Mouse (Mus musculus) embryo, embryonic 10 days (tissue): Measurements from ENCODE around the gene 4833427G06Rik.
"Not testable (repeated sequence)": the region's sequence is repeated elsewhere in the genome, so short reads cannot be mapped to it uniquely, and the experiment has no call there.

Experiments used
- DNase-seq: peaks from one replicate; pipeline ENCODE4 v3.0.0-alpha.2; 2015; ENCODE audit warnings: low spot score

Gene 4833427G06Rik

GRCm38 (mm10) chr9:51101756-51102425 is at the start of gene 4833427G06Rik:
Gene 4833427G06Rik, minus strand, starts transcription at chr9:51102078.
- DNase-seq, result peak; percentile 92

GRCm38 (mm10) chr9:51147294-51147693 is 45.4 kb upstream of the 4833427G06Rik start:
- no peak for DNase-seq

- DNase-seq, result no peak
Observed at GRCm38 (mm10) chr9:51146496-51146895, 44.6 kb upstream of the 4833427G06Rik start.

GRCm38 (mm10) chr9:51144218-51144617 is 42.3 kb upstream of the 4833427G06Rik start:
- DNase-seq, result peak; percentile 16

DNA sequence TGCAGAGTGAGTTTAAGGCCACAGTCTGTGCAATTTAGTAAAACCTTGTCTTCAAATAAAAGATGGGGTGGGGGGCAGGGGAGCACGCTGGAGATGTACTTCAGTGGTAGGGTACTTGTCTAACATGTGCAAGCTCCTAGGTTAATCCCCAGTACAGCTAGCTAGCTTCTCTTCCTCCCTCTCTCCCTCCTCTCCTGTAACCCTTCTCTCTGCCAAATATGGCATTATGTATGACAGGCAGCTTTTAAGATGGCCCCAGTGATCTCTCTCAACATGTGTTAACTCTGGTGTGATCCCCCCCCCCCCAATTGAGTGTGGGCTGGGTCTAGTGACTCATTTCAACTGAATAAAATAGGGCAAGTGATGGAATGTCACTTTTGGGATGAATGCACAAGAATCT is 41.6 kb upstream of the 4833427G06Rik start:
- no peak for DNase-seq

DNA sequence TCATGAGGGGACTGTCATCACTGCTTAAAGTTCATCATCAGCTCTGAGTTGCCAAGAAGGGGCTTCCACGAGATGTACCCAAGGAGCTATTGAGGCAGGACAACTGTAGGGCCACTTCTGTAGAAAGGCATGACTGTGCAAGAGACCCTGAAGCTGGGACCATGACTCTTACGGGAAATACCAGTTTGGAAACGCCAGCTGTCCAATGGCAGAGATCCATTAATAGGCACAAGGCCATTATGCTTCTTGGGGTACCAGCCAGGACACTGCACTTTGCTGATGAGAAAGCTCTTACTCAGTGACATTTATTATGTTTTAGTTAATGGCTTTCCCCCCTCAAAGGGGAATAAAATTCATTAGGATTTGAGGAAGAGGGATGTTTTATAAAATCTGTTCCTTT is 38.8 kb upstream of the 4833427G06Rik start:
- DNase-seq, result no peak

- DNase-seq, result not testable (repeated sequence)
Observed at GRCm38 (mm10) chr9:51139401-51139800, 37.5 kb upstream of the 4833427G06Rik start.

- no peak for DNase-seq
Observed at GRCm38 (mm10) chr9:51138301-51138700, 36.4 kb upstream of the 4833427G06Rik start.

GRCm38 (mm10) chr9:51137836-51138235 is 36.0 kb upstream of the 4833427G06Rik start:
- no peak for DNase-seq

DNA sequence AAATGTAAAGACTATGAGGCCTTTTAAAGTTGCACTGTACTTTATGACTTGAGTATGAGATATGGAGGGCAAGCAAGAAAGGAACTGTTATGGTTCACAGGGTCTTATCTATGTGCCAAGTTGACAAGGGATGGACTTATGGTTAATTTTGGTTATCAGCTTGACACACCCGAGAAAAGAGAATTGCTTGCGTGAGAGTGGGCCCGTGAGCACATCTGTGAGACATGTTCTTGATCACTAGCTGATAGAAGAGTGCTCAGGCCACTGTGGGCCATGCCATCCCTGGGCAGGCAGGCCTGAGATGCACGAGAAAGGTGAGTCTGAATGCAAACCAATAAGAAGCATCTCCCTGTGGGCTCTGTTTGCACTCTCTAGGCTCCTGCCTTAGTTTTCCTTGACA is 35.6 kb upstream of the 4833427G06Rik start:
- DNase-seq, result no peak

- DNase-seq, result peak; percentile 61
Observed at GRCm38 (mm10) chr9:51136985-51137384, 35.1 kb upstream of the 4833427G06Rik start.

- DNase-seq, result no peak
Observed at GRCm38 (mm10) chr9:51114767-51115166, 12.9 kb upstream of the 4833427G06Rik start.

DNA sequence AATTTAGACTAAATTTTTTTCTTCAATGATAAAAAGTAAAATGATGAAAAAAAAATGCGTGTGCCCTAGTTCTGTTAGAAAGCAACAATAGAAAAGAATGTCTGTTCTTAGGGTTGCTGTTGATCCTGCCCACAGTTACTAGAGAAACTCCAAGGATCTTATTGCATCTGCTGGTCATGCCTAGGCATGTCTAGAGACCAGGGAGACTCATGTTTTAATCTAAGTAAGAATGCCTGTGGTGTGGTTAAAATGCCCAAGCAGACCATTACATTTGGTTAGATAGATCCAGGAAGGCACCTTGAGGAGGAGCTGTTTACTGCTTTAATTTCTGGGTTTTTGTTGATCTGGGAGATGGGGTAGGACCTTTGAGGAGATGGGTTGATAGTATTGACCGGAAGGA is 3.9 kb upstream of the 4833427G06Rik start:
- no peak for DNase-seq

GRCm38 (mm10) chr9:51103808-51104514 is 2.1 kb upstream of the 4833427G06Rik start:
- peak; percentile 64 for DNase-seq

DNA sequence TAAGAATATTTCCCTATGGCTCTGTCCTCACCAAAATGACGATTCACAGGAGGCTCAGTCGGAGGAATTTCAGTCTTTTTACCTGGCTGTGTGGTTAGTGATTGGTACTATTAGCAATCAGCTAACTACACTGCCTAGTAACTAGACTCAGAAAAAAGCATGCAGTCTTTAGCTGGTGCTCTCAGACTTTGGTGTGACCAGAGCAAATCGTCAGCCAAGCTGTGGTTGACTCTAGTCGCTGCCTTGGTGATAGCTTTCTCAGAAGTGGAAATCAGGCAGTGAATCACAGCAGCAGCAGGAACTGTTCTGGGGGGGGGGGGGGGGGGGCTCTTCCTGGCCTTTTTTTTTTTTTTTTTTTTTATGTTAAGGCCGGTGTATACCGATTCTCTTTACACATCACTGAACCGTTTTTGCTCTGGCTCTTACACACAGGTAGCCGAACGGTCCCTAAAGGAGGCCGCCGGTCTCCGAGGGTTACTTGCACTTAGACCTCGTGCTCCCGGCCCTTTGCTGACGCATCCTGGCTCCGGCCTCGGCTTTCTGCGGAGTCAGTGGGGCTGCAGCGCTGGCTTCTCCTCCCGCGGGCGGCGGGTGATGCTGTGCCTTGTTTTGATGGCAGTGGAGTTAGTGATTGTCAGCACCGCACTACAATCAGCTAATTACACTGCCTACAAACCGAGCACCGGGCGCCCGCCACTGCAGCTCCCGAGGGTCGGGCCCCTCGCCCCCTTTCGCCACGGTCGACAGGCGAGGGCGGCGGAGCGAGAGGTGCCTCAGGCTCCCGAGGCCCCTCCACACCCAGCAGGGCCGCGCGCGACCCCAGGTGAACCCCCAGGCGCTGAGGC is 1.3 kb upstream of the 4833427G06Rik start:
- peak; percentile 75 for DNase-seq

DNA sequence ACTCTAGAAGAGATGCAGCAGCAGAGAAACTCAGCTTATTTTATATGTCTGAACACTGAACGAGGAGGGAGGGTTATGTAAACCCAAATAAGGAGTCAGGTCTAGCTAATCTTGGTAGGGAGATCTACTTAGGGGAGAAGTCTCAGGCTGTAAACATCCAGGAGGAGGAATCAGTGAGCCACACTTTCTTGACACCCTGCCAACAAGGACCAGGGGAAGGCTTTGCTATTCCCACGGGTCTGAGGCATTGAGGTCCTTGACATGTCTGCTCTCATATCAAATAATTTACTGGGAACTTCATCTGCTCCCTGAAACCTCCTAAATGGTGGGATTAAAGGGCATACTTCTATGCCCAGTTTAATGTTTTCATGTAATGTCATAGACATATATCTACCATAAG is 5.6 kb downstream of the 4833427G06Rik start:
- DNase-seq, result no peak

GRCm38 (mm10) chr9:51093697-51094096 is 8.2 kb downstream of the 4833427G06Rik start:
- no peak for DNase-seq

GRCm38 (mm10) chr9:51081614-51082013 is 20.3 kb downstream of the 4833427G06Rik start:
- DNase-seq, result no peak

DNA sequence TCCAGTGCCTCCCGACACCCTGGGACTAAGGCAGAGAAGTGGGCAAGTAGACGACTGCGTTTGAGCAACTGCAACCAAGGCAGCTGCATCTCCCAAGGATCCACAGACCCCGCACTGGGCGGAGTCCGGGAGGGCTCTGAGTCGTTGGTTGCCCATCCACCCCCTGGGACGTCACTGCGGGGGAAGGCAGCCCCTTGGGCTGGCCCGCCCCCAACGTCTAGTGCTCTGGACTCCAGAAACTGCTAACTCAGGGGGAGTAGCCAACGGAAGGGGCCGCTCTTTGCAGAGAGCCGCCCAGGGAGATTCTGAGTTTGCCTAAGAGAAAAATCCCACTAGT is 24.9 kb downstream of the 4833427G06Rik start, which contains the start of gene Layn:
Layn (minus strand) TSS at position 116 of the 337 bp plus-strand sequence.
- peak; percentile 91 for DNase-seq

DNA sequence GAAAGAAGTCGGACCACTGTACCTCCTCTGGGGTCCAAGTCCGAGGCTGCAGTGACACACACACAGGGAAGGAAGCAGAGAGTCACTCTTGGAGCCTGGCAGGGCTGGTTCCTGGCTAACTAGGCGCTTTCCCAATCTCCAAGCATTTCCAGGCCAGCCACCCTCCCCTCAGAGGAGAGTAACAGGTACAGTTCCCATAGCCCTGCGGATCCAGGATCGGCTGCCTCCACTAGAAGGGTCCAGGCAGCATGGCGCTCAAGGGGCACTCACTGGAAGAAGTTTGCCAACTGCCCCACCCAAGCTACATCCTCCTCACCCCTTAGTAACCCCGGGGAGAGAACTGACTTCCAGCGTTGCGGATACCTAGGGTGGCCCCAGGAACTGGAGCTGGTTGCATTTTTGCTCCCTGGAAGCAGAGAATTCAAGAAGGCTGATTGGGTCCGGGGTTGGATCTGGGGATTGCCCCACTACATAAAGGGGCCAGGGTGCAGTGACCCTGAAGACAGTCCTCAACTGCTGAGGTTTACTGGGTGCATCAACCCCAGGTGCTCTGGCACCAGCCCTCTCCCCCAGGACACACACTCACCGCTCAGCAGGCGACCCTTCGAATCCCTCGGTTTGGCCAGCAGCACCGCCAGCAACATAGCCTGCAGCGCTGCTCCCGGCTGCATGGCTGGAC is 25.4 kb downstream of the 4833427G06Rik start:
- DNase-seq, result peak; percentile 56

DNA sequence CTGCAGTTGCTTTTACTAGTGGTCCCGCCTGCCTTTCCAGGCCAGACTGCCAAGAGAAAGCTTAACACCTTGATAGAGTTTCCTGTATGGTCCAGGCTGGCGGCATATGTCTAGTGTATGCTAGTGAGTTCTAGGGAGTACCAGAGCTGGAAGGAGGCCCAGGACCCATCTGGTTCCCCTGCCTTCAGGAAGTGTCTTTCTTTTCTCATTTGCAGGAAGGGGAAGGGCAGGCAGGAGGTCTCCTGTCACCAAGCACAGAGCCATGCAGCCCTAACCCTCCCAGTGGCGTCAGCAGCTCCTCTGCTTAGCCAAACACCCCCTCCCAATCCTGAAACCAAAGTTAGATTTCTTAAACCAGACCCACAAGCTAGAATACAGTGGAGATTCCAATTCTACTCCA is 26.1 kb downstream of the 4833427G06Rik start:
- no peak for DNase-seq

- no peak for DNase-seq
Observed at GRCm38 (mm10) chr9:51070801-51071200, 31.1 kb downstream of the 4833427G06Rik start.
